Mouse (Mus musculus): ENCODE results near the gene Triobp.

DNA sequence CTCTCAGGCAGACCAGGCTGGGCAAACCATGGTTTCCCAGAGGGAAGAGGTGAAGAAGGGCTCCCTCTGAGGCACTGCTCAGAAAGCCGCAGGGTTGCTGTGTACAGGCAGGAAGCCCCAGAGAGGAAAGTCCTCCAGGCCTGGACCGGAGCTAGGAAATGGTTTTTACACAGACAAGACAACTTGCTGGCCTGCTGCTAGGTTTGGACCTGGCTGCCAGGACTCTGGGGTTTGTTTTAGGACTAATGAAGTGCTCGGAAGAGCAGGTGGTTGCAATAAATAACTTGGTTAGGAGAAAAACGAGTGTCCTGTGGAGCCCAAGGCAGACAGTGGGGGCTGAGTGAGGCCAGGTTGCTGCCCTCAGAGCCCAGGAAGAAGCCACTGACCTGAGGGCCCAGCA is 100.7 kb downstream of the Triobp start:
- TF ChIP-seq POLR2A (IDR thresholded peaks at IDR 0.05; ENCODE audit: borderline replicate concordance, extremely low read depth, low read depth, low read length) (no peak), CTCF (IDR thresholded peaks at IDR 0.05; ENCODE audit: insufficient read depth, low read length) (no peak)
